In the genomic region with DNA sequence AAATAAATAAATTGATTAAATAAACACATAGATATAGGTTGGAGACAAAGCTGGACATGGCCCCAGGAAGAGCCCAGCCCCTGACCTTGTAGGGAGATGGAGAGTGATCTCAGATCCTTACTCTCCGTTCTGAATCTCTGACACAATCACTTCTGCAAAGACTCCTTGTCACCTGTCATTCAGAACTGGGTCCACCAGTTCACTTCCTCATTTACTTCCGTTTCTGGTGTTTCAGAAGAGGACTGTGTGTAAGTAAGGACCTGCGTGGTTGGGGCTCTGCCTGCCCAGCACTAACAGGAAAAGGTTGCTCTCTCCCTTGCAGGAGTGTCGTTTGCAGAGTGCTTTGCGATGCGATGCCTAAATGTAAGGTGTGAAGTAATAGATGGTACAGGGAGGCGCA, we compare ENCODE assay signal across 10 mouse cellular contexts. TPM values are rescaled to one million over a fixed set of nuclear protein-coding genes. Genes with fewer than 3 reads are reported as not detected.
DNase-seq lines count a peak whose midpoint lies in the region; ATAC-seq and TF ChIP-seq lines count a peak whose summit lies in the region.
"Had no signal": no experiment of that assay in that cellular context is flagged by ENCODE, and none has a peak within 500 bp of the region (broad histone marks: within the 10 kb centered on the region; RNA-seq: fewer than 3 reads in every experiment).

No protein-coding gene starts in this region.

- peaks cover 25% of the 10 kb centered on the region for H3K4me1 ChIP-seq in lung, embryonic 14.5 days (ENCODE audit: insufficient read depth)
- H3K4me1 ChIP-seq in intestine, embryonic 15.5 days (replicated peaks): peaks cover 42% of the 10 kb centered on the region
- peaks cover 58% of the 10 kb centered on the region for H3K4me1 ChIP-seq in hindbrain, embryonic 10.5 days (replicated peaks)

- WGBS in lung, embryonic 14.5 days: 44% methylated on average over 7 of the region's 7 CpGs
- WGBS in intestine, embryonic 15.5 days: 55% methylated on average over 7 of the region's 7 CpGs
- WGBS in hindbrain, embryonic 10.5 days: 84% methylated on average over 7 of the region's 7 CpGs

- no peaks in the 10 kb centered on the region for H3K27me3 ChIP-seq in lung, embryonic 14.5 days (ENCODE audit: insufficient read depth, low read length)
- no peaks in the 10 kb centered on the region for H3K27me3 ChIP-seq in intestine, embryonic 15.5 days (replicated peaks)
- H3K27me3 ChIP-seq in hindbrain, embryonic 10.5 days (ENCODE audit: insufficient read depth, poor library complexity, severe bottlenecking): no peaks in the 10 kb centered on the region
- H3K27me3 ChIP-seq: neural tube, embryonic 13.5 days had no signal

- TF ChIP-seq CTCF in lung, embryonic 14.5 days (IDR thresholded peaks at IDR 0.05; ENCODE audit: low read depth): no peak

- no peak for ATAC-seq in lung, embryonic 14.5 days (ENCODE audit: insufficient read depth)
- no peak for ATAC-seq in intestine, embryonic 15.5 days

- peaks cover 4% of the 10 kb centered on the region; the same call in 1 of the 2 replicates for H3K36me3 ChIP-seq in lung, embryonic 14.5 days (ENCODE audit: insufficient read depth)
- H3K36me3 ChIP-seq in intestine, embryonic 15.5 days: no peaks in the 10 kb centered on the region
- H3K36me3 ChIP-seq in hindbrain, embryonic 10.5 days: peaks cover 5% of the 10 kb centered on the region
- H3K36me3 ChIP-seq: neural tube, embryonic 13.5 days had no signal

- peak; percentile 18 for DNase-seq in lung, embryonic 14.5 days
- no peak for DNase-seq in lung, postnatal 14 days
- peak; percentile 36 for DNase-seq in brain, adult 2 months (ENCODE audit: low read depth, low spot score)
- DNase-seq in natural killer cell, adult 2 months (ENCODE audit: low spot score in 2 of 2): peak; percentile 24 to 57
- no peak for DNase-seq in cerebellum, adult 8-10 months
- DNase-seq in hindbrain, embryonic 10.5 days (ENCODE audit: low spot score): no peak
- no peak for DNase-seq in gastrocnemius, adult 8-10 months (ENCODE audit: low spot score in 2 of 2)
- DNase-seq: right cerebral cortex, postnatal 4 days had no signal

- H3K4me2 ChIP-seq in lung, embryonic 14.5 days: peak overlapping the region; percentile 21; the same call in 1 of the 2 replicates
- H3K4me2 ChIP-seq in intestine, embryonic 15.5 days (replicated peaks): peak overlapping the region; percentile 14; the same call in 1 of the 2 replicates

- no peaks in the 10 kb centered on the region for H3K9me3 ChIP-seq in lung, embryonic 14.5 days (ENCODE audit: low read depth, low read length)
- H3K9me3 ChIP-seq in intestine, embryonic 15.5 days: no peaks in the 10 kb centered on the region
- H3K9me3 ChIP-seq in hindbrain, embryonic 10.5 days: no peaks in the 10 kb centered on the region
- H3K9me3 ChIP-seq: neural tube, embryonic 13.5 days had no signal

- H3K27ac ChIP-seq in lung, embryonic 14.5 days (ENCODE audit: low read depth): peak overlapping the region; percentile 55
- no peak overlapping the region for H3K27ac ChIP-seq in intestine, embryonic 15.5 days
- no peak overlapping the region for H3K27ac ChIP-seq in hindbrain, embryonic 10.5 days

- H3K9ac ChIP-seq in lung, embryonic 14.5 days: no peak overlapping the region
- H3K9ac ChIP-seq in intestine, embryonic 15.5 days: no peak overlapping the region
- H3K9ac ChIP-seq: neural tube, embryonic 13.5 days had no signal

- no peak overlapping the region for H3K4me3 ChIP-seq in lung, embryonic 14.5 days (ENCODE audit: low read depth, low read length)
- no peak overlapping the region for H3K4me3 ChIP-seq in intestine, embryonic 15.5 days (replicated peaks)
- no peak overlapping the region for H3K4me3 ChIP-seq in hindbrain, embryonic 10.5 days
- H3K4me3 ChIP-seq: neural tube, embryonic 13.5 days had no signal

RNA-seq across cellular contexts. Expression of a gene that starts 3.0 kb away (rescaled TPM):
- polyA plus RNA-seq in lung, embryonic 14.5 days (2014; fragmentation: Nextera tagmentation; extraction: Ambion mirVana): 129 and 134 TPM in 2 replicates
- 102 and 104 TPM in 2 replicates for polyA plus RNA-seq in intestine, embryonic 15.5 days (2015; fragmentation: Nextera tagmentation; extraction: Ambion mirVana)
- 68.8 and 77.5 TPM in 2 replicates for polyA plus RNA-seq in hindbrain, embryonic 10.5 days (2016; fragmentation: Nextera tagmentation; extraction: Ambion mirVana)
- total RNA-seq in gastrocnemius, adult 8-10 months (2022): 10 to 100 TPM; 10.7 to 15.6 (median 14.1) TPM

Comparison
In these comparisons a context has a peak if more than half of its experiments do, and no peak if none do; other contexts are left out.
1. DNase-seq: peak in lung, embryonic 14.5 days (single experiment), brain, adult 2 months (single experiment) and natural killer cell, adult 2 months (2 of 2); none in lung, postnatal 14 days (single experiment), cerebellum, adult 8-10 months (single experiment), hindbrain, embryonic 10.5 days (single experiment) and gastrocnemius, adult 8-10 months (0 of 2).